Mouse (Mus musculus) lung, postnatal 0 days (tissue): ENCODE data around the gene Cdkl3.

Experiments
- CTCF ChIP-seq: IDR thresholded peaks from 2 replicates; pipeline ENCODE4 v1.5.1; 2016; ENCODE audit warnings: antibody characterized with exemption, mild to moderate bottlenecking
- EP300 ChIP-seq: IDR thresholded peaks from 2 replicates; pipeline ENCODE4 v1.6.1; 2016; ENCODE audit warnings: antibody characterized with exemption, mild to moderate bottlenecking, control low read depth

GRCm38 (mm10) chr11:52097596-52097995 is 93.6 kb downstream of the Cdkl3 start:
- TF ChIP-seq CTCF (no peak), EP300 (no peak)
